Mouse (Mus musculus) heart, adult 2 months (tissue): ENCODE results near the gene Tspan5.

ENCODE experiments used
- CTCF ChIP-seq: fragments of 200-600 bp; IDR thresholded peaks from 2 replicates; pipeline ENCODE4 v1.8.1; 2022; ENCODE audit warnings: antibody characterized with exemption, mild to moderate bottlenecking, moderate library complexity
- EP300 ChIP-seq: fragments of 200-500 bp; IDR thresholded peaks from 2 replicates; pipeline ENCODE4 v1.6.1; 2011; ENCODE audit warnings: low read depth, low read length, control low read depth; ENCODE audit not compliant: insufficient read depth
- POLR2A ChIP-seq: fragments of 200-500 bp; IDR thresholded peaks from 2 replicates; pipeline ENCODE4 v1.6.1; 2011; ENCODE audit warnings: mild to moderate bottlenecking, low read depth, low read length, control low read depth; ENCODE audit not compliant: insufficient read depth

GRCm38 (mm10) chr3:138858649-138859048 is 116.7 kb downstream of the Tspan5 start:
- TF ChIP-seq CTCF (no peak), POLR2A (no peak), EP300 (no peak)
